Mouse (Mus musculus) ES-E14 (cell line): ENCODE data around the gene Trappc10.

Experiments used
- CHD2 ChIP-seq: IDR thresholded peaks from 2 replicates; pipeline ENCODE4 v1.6.1; 2014; ENCODE audit warnings: mild to moderate bottlenecking, low read depth, low read length, inconsistent platforms
- HCFC1 ChIP-seq: IDR thresholded peaks from 2 replicates; pipeline ENCODE4 v1.6.1; 2012; ENCODE audit warnings: low read length, inconsistent platforms, borderline replicate concordance; ENCODE audit not compliant: insufficient read depth
- MAFK ChIP-seq: IDR thresholded peaks from 2 replicates; pipeline ENCODE4 v1.6.1; 2014; ENCODE audit warnings: mild to moderate bottlenecking, low read depth, low read length, inconsistent platforms; ENCODE audit not compliant: insufficient read depth
- ZC3H11A ChIP-seq: IDR thresholded peaks from 2 replicates; pipeline ENCODE4 v1.6.1; 2012; ENCODE audit warnings: low read depth, mild to moderate bottlenecking, inconsistent platforms, low read length, borderline replicate concordance
- ZNF384 ChIP-seq: IDR thresholded peaks from 2 replicates; pipeline ENCODE4 v1.6.1; 2012; ENCODE audit warnings: low read depth, low read length, inconsistent platforms

GRCm38 (mm10) chr10:78171581-78171980 lies 72.9 kb downstream of the Trappc10 start:
- TF ChIP-seq MAFK (no peak), ZNF384 (no peak), HCFC1 (no peak), ZC3H11A (no peak), CHD2 (no peak)
